Mouse (Mus musculus): Measurements from ENCODE around the gene Nr1d1.

- 0 out of 2 replicates have a peak, but pooled peaks have one; percentile 28 for TF ChIP-seq POLR2A (IDR thresholded peaks at IDR 0.05; ENCODE audit: low read depth, low read length)
- no peak for TF ChIP-seq CTCF (IDR thresholded peaks at IDR 0.05; ENCODE audit: borderline replicate concordance, insufficient read depth, low read length)
These were observed 1.4 kb downstream of the Nr1d1 start for GRCm38 (mm10) chr11:98773635-98774295.

Measured in embryonic fibroblast, embryonic 13.5 days (primary cell).